17 mouse cellular contexts compared by ENCODE assay signal in genomic region chr15:78438505-78438904, GRCm38 (mm10). TPM values are rescaled to one million over a fixed set of nuclear protein-coding genes. Genes with fewer than 3 reads are reported as not detected.
"Had no signal": no experiment of that assay in that cellular context is flagged by ENCODE, and none has a peak within 500 bp of the region (broad histone marks: within the 10 kb centered on the region; RNA-seq: fewer than 3 reads in every experiment).

No protein-coding gene starts in this region.

- H3K9ac ChIP-seq: liver, embryonic 15.5 days; lung, embryonic 14.5 days; midbrain, embryonic 15.5 days; neural tube, embryonic 15.5 days had no signal

- H3K4me2 ChIP-seq: liver, embryonic 11.5 days; liver, embryonic 15.5 days; midbrain, embryonic 11.5 days; midbrain, embryonic 15.5 days; neural tube, embryonic 15.5 days had no signal

- H3K9me3 ChIP-seq: limb, embryonic 10.5 days; liver, embryonic 15.5 days; megakaryocyte, embryonic 14.5 days; midbrain, embryonic 15.5 days; neural tube, embryonic 15.5 days had no signal

- DNase-seq: kidney, adult 8-10 months; kidney, postnatal 25 days; lung, embryonic 14.5 days; lung, postnatal 14 days; thymus, adult 18-20 months; thymus, postnatal 14 days had no signal

- ATAC-seq: midbrain, embryonic 15.5 days had no signal

- H3K4me3 ChIP-seq: limb, embryonic 10.5 days; liver, embryonic 15.5 days; megakaryocyte, embryonic 14.5 days; midbrain, embryonic 15.5 days; neural tube, embryonic 15.5 days had no signal

- H3K36me3 ChIP-seq: liver, embryonic 15.5 days had no signal

- H3K27ac ChIP-seq: liver, embryonic 15.5 days; macrophage; midbrain, embryonic 15.5 days had no signal

- H3K27me3 ChIP-seq: neural tube, embryonic 15.5 days had no signal

RNA-seq across cellular contexts. Expression of gene Tmprss6, which starts 29.9 kb away (rescaled TPM):
- polyA plus RNA-seq: macrophage had no signal

RNA-seq across cellular contexts. Expression of gene Tex33, which starts 42.8 kb away (rescaled TPM):
- polyA plus RNA-seq: kidney, embryonic 16.5 days; limb, embryonic 10.5 days; limb, embryonic 14.5 days; liver, embryonic 11.5 days; liver, embryonic 15.5 days; lung, embryonic 14.5 days; macrophage; midbrain, embryonic 11.5 days; midbrain, embryonic 15.5 days; neural tube, embryonic 15.5 days; small intestine, adult 2 months had no signal
